Mouse (Mus musculus) left cerebral cortex, adult 2 months (tissue): ENCODE measurements at regions not wholly inside any gene's neighbourhood (a gene's known extent, or its start where the extent isn't known, plus 50 kb on each side); places are given as distances from the start of the nearest gene placed in this dataset.

ENCODE experiments used
- DNase-seq, 2 experiments: peaks; one replicate each; pipeline ENCODE4 v3.0.0; 2021 to 2022; ENCODE audit warnings: low spot score in 2 of 2, mixed read lengths in 1 of 2; ENCODE audit errors: extremely low spot score in 1 of 2
- H3K27ac ChIP-seq: fragments of 200-600 bp; 2 replicates; pipeline ENCODE4 v1.8.1; 2022
- H3K4me3 ChIP-seq: fragments of 200-600 bp; 2 replicates; pipeline ENCODE4 v1.8.1; 2022
- CTCF ChIP-seq: fragments of 200-600 bp; IDR thresholded peaks from 2 replicates; pipeline ENCODE4 v1.8.1; 2022; ENCODE audit warnings: antibody characterized with exemption, mild to moderate bottlenecking, moderate library complexity
- intact Hi-C: fragments of 180-260 bp; cut with DNase I; formaldehyde crosslinking; loops from one replicate; pipeline ENCODE4 v1.15.1; 2025

- Histone ChIP-seq H3K4me3 (no peak overlapping the region), H3K27ac (no peak overlapping the region)
- no peak for TF ChIP-seq CTCF
- intact Hi-C loops = no loop called here
- no peak for DNase-seq
Observed at GRCm38 (mm10) chr12:109947886-109948433, 330.9 kb upstream of the Dio3 start.

- H3K27ac ChIP-seq = no peak overlapping the region
- intact Hi-C loops = no loop called here
- DNase-seq = no peak
- no peak overlapping the region for H3K4me3 ChIP-seq
- TF ChIP-seq CTCF = peak; percentile 10; the same call in 1 of the 2 replicates
Observed at GRCm38 (mm10) chr12:109948434-109948984, 330.4 kb upstream of the Dio3 start.

- no peak for DNase-seq
- H3K4me3 ChIP-seq = no peak overlapping the region
- intact Hi-C loops = no loop called here
- no peak for TF ChIP-seq CTCF
- no peak overlapping the region for H3K27ac ChIP-seq
Observed at GRCm38 (mm10) chr12:109949231-109949965, 329.5 kb upstream of the Dio3 start.

- no peak for DNase-seq
- Histone ChIP-seq H3K27ac (no peak overlapping the region), H3K4me3 (no peak overlapping the region)
- peak; percentile 18; the same call in 1 of the 2 replicates for TF ChIP-seq CTCF
- intact Hi-C loops = loop anchor here (10.0 kb wide), 2 partner anchors 516 to 1046 kb away; no protein-coding TSS in a partner anchor
Observed at GRCm38 (mm10) chr12:109950632-109951031, 328.2 kb upstream of the Dio3 start.

GRCm38 (mm10) chr12:109951473-109951872 is 327.4 kb upstream of the Dio3 start:
- Histone ChIP-seq H3K27ac (no peak overlapping the region), H3K4me3 (no peak overlapping the region)
- DNase-seq = no peak
- no peak for TF ChIP-seq CTCF
- intact Hi-C loops = loop anchor here (10.0 kb wide), 2 partner anchors 517 to 1047 kb away; no protein-coding TSS in a partner anchor

GRCm38 (mm10) chr12:109951884-109952456 is 326.9 kb upstream of the Dio3 start:
- TF ChIP-seq CTCF = no peak
- no peak for DNase-seq
- H3K27ac ChIP-seq = no peak overlapping the region
- intact Hi-C loops = loop anchor here (10.0 kb wide), 2 partner anchors 517 to 1047 kb away; no protein-coding TSS in a partner anchor
- no peak overlapping the region for H3K4me3 ChIP-seq

- intact Hi-C loops = loop anchor here (10.0 kb wide), 2 partner anchors 518 to 1048 kb away; no protein-coding TSS in a partner anchor
- TF ChIP-seq CTCF = no peak; the same call in 1 of the 2 replicates
- DNase-seq = no peak
- no peak overlapping the region for H3K4me3 ChIP-seq
- H3K27ac ChIP-seq = no peak overlapping the region
Observed at GRCm38 (mm10) chr12:109952933-109953332, 325.9 kb upstream of the Dio3 start.

GRCm38 (mm10) chr12:109957305-109957704 is 321.6 kb upstream of the Dio3 start:
- H3K27ac ChIP-seq = no peak overlapping the region
- intact Hi-C loops = loop anchor here (10.0 kb wide), 2 partner anchors 523 to 1053 kb away; no protein-coding TSS in a partner anchor
- H3K4me3 ChIP-seq = no peak overlapping the region
- DNase-seq = no peak
- no peak for TF ChIP-seq CTCF

GRCm38 (mm10) chr12:109958357-109959085 is 320.3 kb upstream of the Dio3 start:
- H3K27ac ChIP-seq = no peak overlapping the region
- TF ChIP-seq CTCF = peak; percentile 59
- intact Hi-C loops = loop anchor here (10.0 kb wide), 2 partner anchors 524 to 1054 kb away; no protein-coding TSS in a partner anchor
- no peak overlapping the region for H3K4me3 ChIP-seq
- peak; percentile 60 to 67 for DNase-seq

GRCm38 (mm10) chr12:109966776-109967175 is 312.1 kb upstream of the Dio3 start:
- no peak for DNase-seq
- intact Hi-C loops = no loop called here

GRCm38 (mm10) chr12:109968303-109968702 is 310.6 kb upstream of the Dio3 start:
- intact Hi-C loops = no loop called here
- no peak for DNase-seq
- TF ChIP-seq CTCF = no peak

More at GRCm38 (mm10) chr12:109966776-109967175, 312.1 kb upstream of the Dio3 start:
- TF ChIP-seq CTCF = no peak
- Histone ChIP-seq H3K27ac (no peak overlapping the region), H3K4me3 (no peak overlapping the region)

More at GRCm38 (mm10) chr12:109968303-109968702, 310.6 kb upstream of the Dio3 start:
- Histone ChIP-seq H3K27ac (no peak overlapping the region), H3K4me3 (no peak overlapping the region)
